Mouse (Mus musculus): ENCODE data around the gene Rnf11.

Gene Rnf11

DNA sequence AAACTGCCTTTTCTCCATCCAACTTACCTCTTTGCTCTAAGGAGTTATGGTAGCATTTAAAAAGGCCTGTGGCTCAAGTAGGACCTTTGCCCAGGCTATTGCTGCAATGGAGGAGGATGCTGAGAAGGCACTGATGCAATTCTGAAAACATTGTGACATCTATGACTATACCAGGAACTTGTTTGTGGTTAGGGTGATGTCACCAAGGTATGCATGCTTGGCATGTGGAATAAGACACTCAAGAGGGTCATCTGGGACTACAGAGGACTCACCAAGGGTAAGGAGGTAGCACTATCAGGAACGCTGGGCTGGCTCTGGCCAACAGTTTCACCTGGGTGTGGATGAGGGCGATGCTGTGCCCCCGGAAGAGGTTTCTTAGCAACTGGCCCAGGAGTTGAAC is at the start of gene Rnf11:
Gene Rnf11, minus strand, starts transcription at position 108 of the 400 bp plus-strand sequence.
- DNase-seq (ENCODE audit: low spot score), result no peak

DNA sequence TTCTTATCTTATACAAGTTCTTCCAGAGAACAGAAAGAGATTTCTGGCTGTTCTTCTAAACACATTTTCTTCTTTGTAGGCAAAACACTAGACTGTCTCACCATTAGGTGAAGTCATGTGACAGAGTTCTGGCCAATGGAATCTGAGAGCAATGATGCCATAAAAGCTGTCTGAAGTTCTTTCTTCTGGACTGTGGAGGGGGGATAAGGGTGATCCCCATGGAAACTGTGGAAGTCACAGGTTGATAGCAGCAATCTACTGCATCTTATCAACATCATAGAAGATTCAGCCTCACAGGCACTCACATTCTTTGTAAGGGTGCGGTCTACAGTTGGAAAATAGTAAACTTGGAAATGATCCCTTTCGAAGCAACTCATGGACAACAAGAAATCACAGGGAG is 46.6 kb upstream of the Rnf11 start, which contains the start of gene 4930522H14Rik:
Gene 4930522H14Rik, minus strand, starts transcription at position 187 of the 400 bp plus-strand sequence.
- no peak for DNase-seq (ENCODE audit: low spot score)

DNA sequence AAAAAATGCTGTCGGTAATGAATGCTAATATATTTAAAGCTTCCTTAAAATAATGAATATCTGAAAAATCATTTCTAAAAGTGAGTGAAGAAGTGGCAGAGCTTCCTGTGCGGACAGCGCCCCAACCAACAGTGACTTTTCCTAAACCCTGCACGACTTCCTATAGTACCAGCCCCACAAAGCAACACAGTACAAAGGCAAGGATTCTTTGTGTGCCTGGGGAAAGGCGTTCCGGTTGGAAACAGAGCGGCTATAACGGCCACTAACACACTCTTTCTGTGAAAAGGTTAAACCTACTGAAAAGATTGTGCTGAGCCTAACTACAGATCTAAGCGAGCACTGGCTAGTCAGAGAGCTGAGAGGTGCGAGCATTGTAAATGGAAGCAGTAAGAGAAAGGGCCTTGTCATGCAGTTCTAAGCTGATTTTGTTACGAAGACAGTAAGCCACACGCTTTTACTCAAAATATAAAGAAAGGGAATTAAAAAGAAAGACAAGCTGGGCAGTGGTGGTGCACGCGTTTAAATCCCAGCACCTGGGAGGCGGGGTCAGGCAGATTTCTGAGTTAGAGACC is 45.8 kb upstream of the Rnf11 start:
- DNase-seq (ENCODE audit: low spot score), result no peak

DNA sequence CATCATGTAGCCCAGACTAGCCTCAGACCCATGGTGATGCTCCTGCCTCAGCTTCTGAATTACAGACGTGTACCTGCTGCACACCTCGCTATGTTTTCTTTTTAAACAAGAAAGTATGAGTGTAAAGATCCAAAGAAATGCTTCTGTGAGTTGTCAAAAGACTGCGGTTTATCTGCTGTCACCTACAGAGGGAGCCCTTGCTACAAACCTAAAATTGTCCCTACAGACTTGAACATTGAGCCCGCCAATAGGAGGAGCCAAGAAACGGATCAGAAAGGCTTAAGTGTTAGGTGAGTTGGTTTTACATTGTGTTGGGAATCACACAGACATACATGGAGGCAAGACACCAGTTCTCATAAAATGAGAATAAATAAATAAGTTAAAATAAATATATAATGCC is 20.4 kb upstream of the Rnf11 start:
- peak; percentile 57 for DNase-seq (ENCODE audit: low spot score)

DNA sequence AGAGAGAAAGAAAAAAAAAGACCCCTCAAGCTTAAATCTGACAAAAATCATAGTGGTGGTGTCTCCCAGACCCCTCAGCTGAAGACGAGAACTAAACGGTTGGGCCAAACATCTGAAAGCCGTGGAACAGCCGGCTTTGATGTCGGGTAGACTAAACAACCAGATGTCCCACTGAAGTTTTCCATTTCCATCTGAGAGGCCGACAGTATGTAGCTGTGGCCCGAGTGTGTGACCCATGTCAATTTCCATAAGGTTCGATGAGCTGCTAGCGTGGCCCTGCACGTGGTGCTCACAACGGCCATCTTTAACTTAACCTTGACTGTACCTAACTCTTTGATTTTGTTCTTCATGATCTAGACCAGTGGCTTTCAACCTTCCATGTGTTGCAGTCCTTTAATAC is 13.9 kb upstream of the Rnf11 start:
- DNase-seq (ENCODE audit: low spot score), result no peak

DNA sequence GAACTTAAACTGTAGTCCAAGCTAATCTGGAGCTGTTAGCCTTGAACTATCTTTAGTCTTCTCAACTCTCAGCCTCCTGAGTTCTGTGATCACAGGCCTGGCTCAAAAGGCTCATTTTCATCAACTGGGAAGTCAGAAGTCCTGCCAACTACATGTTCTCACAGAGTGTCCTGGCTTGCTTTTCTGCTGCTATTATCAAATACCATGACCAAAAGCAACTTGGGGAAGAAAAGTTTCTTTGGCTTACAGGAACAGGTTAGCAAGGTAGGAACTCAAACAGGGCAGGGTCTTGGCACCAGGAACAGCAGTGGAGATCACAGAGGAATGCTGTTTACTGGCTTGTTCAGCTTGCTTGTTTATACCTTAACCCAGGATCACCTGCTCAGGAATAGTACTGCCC is 9.1 kb upstream of the Rnf11 start:
- no peak for DNase-seq (ENCODE audit: low spot score)

DNA sequence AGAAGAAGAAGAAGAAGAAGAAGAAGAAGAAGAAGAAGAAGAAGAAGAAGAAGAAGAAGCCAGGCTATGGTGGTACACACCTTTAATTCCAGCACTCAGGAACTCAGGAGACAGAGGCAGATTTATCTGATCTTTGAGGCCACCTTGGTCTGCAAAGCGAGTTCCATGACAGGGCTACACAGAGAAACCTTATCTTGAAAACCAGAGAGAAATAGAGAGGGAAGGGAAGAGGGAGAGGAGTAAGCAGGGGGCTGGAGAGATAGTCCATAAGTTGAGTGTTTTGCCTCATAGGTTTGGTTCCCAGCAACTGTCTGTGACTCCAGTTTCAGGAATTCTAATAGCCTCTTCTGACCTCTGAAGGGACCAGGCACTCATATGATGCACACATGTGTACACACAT is 4.3 kb upstream of the Rnf11 start:
- no peak for DNase-seq (ENCODE audit: low spot score)

DNA sequence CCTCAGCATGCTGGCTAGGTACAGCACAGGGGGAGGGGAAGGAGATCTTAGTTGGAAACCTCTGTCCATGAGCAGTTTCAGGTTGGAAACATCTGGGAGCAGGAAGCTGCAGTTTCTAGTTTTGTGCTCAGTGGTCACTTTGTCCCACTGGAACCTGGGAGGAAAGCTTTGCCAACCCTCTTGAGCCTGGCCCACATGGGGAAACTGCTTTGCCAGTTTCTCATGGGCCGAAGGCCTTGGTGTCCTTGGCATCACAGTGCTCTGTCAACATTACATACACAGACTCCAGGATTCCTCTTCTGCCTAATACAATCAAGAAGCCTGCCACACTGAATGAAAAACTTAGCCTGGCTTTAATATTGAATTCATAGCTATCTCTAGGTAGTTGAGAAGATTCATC is 1.8 kb downstream of the Rnf11 start:
- DNase-seq (ENCODE audit: low spot score), result no peak

DNA sequence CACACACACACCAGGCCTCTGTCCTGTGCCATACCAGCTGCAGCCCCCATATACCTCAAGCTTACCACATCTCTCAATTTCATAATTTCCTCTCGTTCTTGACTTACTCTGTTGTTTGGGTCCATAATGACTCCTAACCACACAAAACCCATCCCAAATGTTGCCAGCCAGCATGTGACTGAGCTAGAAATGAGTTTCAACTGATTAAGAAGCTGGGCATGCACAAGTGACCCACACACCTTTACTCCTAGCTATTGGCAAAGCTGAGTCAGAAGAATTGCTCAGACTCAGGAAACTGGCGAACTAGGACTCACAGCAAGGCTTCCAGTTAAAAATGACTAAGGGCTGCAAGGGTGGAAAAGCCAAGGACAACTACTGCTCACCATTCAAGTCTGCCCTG is 3.1 kb downstream of the Rnf11 start:
- no peak for DNase-seq (ENCODE audit: low spot score)

DNA sequence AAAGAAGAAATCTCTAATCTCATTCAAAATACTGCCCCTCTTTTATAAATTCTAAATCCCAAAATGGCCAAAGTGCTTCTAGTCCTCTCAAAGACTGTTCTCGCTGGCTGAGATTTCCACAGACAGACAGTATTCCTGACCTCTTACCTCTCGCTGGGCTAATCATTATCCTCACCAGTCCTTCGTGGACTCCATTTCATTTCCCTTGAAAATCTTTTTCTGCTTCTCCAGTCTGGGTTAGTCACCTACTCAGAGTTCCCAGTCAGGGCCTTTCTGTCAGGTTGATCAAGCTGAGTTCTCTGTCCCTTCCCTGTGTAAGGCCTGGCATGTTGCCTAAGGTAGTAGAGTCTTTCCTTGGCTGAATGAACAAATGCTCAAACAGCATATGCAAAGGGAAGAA is 7.1 kb downstream of the Rnf11 start:
- no peak for DNase-seq (ENCODE audit: low spot score)

DNA sequence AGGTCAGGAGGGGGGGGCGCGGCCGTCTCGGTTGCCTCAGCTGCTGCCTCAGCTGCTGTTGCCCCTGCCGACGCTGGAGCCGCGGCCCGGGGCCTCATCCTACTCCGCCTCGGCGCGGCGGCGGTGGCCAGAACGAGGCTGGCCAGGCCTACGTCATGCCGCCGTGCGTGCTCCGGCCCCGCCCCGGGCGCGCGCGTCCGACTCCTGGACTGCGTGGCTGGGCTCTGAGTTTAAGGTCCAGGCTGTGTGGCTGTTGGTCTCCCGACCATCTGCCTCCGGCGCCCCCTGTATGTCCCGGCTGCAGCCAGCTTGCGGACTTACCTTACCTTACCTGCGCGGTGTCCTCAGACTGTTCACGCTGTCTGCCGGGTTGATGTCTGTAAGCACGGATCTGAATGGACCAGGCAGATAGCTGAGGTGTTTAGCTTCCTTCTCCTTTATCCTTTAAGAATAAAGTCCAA is 7.9 kb downstream of the Rnf11 start:
- peak; percentile 91 for DNase-seq (ENCODE audit: low spot score)

DNA sequence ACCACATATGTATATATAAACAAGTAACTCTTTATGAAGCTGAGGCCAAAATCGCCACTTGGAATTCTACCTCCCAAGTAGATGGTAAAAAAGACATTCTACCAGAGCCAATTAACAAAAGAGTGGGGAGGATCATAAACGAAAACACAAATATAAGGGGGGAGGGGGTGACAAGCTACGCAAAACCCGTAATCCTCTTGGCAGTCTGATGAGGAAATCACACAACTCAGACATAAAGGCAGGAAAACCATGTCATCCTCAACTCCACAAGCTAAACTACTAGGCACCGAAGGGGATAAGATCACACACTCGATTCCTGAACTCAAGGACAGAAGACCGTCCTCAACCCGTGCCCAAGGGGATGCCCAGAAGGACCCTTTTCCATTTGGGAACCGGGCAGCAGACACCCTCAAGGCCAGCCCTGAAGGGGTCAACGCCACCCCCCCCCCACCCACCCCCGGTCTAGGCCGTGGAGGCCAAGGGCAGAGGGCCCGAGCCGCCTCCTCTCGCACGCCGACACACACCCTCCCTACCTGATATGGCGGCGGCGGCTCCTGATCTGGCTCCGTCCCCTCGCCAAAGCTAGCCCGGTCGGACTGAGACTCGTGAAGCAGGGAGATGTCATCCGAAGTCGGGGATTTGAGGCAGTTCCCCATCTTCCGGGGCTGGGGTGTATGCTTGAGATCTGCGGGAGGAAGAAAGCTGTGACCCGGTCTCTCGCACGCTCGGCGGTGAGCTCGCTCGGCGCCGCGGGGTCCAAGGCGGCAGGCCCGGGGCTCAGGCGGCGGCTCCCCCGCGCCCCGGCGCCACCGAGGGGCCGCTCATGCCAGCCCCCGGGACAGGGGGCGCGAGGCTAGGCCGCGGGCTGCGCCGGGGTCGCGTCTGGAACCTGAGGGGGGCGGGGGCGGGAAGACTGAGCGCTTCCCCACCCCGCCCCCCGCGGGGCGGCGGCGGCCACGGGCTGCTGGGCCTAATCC is 8.7 kb downstream of the Rnf11 start:
- peak; percentile 57 for DNase-seq (ENCODE audit: low spot score)

DNA sequence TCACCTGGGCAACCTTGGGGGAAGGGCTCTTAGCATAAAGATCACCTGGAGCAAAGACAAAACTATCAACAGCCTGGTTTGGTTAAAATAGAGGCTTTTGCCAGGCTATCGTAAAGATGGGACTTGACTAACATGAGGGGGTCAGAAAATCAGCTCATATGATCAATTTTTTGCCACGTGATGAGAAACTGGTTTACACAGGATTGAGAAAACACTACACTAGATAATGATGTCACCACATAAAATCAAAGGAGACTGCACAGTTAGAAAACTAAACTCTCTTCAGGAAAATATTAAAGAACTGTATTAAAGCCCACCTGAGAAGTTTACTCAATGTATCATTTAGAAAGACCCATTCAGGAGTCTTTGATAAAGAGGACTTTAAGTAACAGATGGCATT is 9.4 kb downstream of the Rnf11 start:
- no peak for DNase-seq (ENCODE audit: low spot score)

DNA sequence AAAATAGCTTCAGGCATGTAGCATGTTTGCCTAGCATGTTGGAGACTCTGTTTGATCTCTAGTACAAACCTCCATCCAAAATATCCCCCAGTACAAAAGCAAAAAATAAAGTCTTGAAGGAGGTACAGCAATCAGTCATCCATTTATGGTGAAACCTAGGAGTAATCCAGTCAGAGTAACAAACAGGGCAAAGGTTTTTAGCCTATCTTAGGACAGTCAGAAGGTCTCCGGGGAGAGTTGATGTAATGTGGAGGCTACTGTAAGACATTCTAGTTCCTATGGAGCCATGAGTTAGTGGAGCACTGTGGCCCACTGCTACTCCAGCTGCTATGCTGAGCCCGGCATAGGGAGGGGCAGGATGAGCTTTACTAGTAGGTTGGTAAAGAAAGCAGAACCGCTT is 12.0 kb downstream of the Rnf11 start:
- no peak for DNase-seq (ENCODE audit: low spot score)

DNA sequence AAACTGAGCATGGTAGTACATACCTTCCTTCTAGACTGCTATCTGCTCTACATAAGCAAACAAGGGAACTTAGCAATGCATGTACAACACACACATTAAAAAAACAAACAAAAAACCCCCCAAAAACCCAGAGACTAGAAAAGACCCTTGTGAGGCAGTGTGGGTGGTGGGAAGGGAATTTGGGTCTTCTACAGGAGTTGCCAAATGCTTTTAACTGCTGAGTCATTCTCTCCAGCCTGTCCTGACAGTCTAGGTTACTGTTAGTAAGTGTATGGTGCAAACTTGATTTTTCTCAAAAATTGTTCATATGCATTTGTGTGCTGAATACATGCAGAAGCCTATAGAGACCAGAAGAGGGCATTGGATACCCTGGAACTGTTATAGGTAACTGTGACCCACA is 12.9 kb downstream of the Rnf11 start:
- no peak for DNase-seq (ENCODE audit: low spot score)

DNA sequence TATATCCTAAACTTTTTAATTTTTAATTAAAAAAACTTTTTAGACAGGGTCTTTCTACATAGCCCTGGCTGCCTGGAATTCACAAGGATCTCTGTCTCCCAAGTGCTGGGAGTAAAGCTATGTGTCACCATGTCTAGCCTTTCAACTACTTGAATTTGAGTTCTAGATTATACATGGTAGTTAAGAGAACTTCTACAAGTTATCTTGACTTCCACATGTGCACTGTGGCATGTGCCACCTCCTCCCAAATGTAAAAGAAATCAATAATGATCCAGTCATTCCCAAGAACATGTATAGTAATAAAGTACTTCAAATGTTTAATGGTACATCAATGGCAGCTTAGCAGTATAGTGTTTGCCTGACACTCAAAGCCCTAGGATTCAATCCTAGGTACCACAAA is 16.8 kb downstream of the Rnf11 start:
- no peak for DNase-seq (ENCODE audit: low spot score)

DNA sequence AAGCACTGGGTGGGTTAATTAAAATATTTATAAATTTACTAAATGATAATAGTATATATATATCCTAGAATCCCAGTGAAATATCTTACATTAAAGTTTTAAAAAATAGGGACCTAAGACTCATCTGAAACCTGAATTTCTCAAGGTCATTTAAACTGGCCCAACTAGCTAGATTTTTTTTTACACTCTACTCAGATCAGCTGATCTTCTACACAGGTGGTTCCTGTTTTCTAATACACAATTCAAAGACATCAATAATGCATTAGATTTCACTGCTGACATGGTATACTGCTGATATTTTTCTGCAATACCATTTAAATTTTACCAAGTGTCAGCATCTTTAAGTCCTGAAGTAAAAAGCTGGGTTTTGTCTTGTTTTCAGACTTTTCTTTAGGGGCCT is 20.6 kb downstream of the Rnf11 start:
- DNase-seq (ENCODE audit: low spot score), result no peak

DNA sequence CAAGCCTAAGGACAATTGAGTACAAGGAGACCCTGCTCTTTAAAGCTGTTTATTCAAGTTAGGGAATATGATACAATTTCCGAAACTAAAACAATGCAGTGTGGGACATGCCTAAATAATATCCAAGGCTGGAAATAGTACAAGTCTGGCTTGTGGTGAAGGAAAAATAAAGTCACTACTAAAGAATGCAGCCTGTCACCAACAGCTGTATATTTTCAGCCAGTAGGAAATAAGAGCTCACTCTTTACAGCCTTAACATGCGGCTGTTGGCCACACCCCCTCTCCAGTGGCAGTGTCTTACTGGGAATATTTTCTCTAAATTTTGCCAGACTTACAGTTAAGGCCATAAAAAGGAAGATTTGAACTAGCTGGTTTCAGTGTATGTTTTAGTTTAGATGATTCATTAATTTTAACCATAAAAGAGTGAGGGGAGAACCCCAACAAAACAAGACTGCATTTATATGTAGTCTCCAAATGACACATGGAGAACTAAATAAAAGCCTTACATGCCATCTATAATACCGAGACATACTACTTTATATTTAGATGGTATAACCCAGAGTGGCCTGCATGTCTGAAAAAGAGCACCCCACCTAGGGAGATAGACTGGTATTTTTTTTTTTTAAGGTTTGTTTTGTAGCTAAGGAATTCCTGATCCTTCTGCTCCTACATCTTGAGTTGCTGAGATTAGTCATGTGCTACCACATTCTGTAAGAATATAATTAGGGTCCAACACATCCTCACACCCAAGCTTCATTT is 23.9 kb downstream of the Rnf11 start:
- DNase-seq (ENCODE audit: low spot score), result peak; percentile 40

DNA sequence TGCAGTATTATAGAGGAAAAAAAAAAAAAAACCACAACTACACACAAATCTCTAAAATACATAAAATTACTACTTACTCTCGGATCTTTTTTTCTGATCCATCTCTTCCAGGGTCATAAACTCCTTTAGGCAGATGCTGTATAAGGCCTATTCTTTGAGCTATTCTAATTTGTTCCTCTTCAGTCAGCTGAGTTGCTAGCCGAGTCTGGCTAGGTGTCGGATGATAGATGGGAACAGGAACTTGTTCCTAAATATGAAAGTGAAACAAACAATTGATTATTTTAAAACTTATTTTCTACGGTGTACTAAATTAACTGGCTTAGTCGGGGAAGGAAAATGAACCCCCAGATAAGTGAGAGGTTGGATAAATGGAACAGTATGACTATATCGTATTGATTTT is 27.7 kb downstream of the Rnf11 start:
- DNase-seq (ENCODE audit: low spot score), result no peak

DNA sequence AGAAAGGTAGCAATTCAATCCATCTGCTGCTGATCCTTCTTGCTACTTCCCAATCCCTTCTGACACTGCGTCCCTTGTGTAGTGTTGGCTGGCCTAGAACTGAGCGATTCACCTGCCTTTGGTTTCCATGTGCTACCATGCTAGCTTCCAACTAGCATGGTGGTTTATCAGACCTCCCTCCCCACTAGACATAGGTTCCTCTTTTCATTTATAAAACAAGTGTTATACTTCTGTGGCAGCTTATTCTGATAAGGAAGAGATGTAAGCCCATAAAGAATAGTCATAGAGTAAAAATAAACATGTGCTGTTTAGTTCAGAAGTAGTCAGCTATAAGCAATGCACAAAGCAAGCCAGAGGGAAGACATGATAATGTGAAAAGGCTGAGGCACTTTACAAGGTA is 36.0 kb downstream of the Rnf11 start:
- no peak for DNase-seq (ENCODE audit: low spot score)

DNA sequence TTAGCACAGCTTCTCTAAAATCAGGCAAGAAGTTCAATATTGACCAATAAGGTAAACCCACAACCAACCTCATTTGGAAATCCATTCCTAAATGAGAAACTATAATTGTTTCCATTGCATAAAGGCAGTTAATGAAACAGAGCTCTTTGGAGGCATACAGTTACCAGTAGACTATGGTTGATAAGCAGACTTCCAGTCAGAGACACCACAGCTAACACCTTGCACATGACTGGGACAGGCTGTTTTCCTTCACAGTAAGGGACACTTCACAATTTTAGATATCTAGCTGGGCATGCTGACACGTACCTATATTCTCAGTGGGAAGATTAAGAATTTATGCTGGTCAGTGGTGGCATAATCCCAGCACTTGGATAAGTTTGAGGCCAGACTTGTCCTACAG is 38.6 kb downstream of the Rnf11 start:
- DNase-seq (ENCODE audit: low spot score), result no peak

DNA sequence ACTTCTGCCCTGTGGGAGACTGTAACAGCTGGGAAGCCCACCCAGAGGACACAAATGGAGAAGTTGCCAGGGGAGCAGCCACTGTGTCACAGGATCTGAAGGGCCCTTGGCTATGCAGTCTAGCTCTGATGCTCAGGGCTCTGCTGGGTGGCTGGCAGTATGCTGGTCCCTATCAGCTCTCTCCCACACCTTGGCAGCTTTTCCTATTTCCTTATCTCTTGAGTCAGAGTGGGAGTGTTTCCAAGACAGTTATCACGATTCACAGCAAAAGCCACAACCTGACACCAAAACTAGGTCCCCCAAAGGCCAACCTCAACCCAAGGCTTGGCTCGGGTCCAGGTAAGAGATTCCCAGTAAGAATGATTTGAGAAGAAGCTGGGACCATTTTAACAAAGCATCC is 39.1 kb downstream of the Rnf11 start:
- no peak for DNase-seq (ENCODE audit: low spot score)

DNA sequence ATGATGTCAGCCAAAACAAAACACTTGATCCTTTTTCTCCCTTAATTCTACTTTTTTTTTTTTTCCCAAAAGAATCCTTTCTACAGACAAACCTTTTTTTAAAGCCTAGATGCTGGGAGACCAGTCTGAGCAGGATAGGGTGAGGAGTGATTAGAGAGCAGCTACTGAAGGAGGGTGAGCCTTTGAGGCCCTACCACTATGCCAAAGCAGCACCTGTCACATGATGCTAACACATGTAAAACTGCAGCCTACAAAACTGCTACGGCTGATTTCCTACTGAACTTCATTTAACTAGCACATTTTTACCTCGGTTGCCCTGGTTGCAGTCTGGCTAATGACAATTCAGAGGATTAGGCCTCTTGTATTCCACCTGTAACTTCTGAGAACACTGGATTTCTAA is 39.6 kb downstream of the Rnf11 start:
- DNase-seq (ENCODE audit: low spot score), result no peak

Measured in urinary bladder, postnatal 14 days (tissue).